Mouse (Mus musculus): Measurements from ENCODE around the gene Pom121. TPM values are rescaled to one million over a fixed set of nuclear protein-coding genes. Genes with fewer than 3 reads are reported as not detected.
"Not testable (repeated sequence)": the region's sequence is repeated elsewhere in the genome, so short reads cannot be mapped to it uniquely, and the experiment has no call there.

Gene Pom121
- total RNA-seq, 2 experiments from 2014 or later = 21.4 to 24.6 TPM

- DNase-seq = not testable (repeated sequence)
Measured at GRCm38 (mm10) chr5:135369196-135369595, 25.1 kb downstream of the Pom121 start.

GRCm38 (mm10) chr5:135368312-135368711 is 26.0 kb downstream of the Pom121 start:
- no peak for DNase-seq

GRCm38 (mm10) chr5:135367841-135368240 is 26.5 kb downstream of the Pom121 start:
- no peak for DNase-seq

GRCm38 (mm10) chr5:135363540-135363939 is 30.8 kb downstream of the Pom121 start:
- DNase-seq = peak; percentile 24 to 38

GRCm38 (mm10) chr5:135362572-135362971 is 31.8 kb downstream of the Pom121 start:
- DNase-seq = no peak

GRCm38 (mm10) chr5:135359772-135360171 is 34.6 kb downstream of the Pom121 start:
- DNase-seq = peak; percentile 14 to 50

- no peak for DNase-seq
Measured at GRCm38 (mm10) chr5:135357556-135357955, 36.8 kb downstream of the Pom121 start.

GRCm38 (mm10) chr5:135356090-135356489 is 38.3 kb downstream of the Pom121 start:
- DNase-seq = no peak

- DNase-seq = no peak
Measured at GRCm38 (mm10) chr5:135353564-135353963, 40.8 kb downstream of the Pom121 start.

- no peak for DNase-seq
Measured at GRCm38 (mm10) chr5:135352995-135353394, 41.4 kb downstream of the Pom121 start, which contains the start of gene Trim50. Gene Trim50 (plus strand): TSS chr5:135353295.

GRCm38 (mm10) chr5:135351606-135352005 is 42.7 kb downstream of the Pom121 start:
- no peak for DNase-seq

- DNase-seq = no peak
Measured at GRCm38 (mm10) chr5:135349862-135350261, 44.5 kb downstream of the Pom121 start, which contains the start of gene Fkbp6. Gene Fkbp6 (minus strand): TSS chr5:135350044.

GRCm38 (mm10) chr5:135347511-135348011 is 46.8 kb downstream of the Pom121 start:
- DNase-seq = no peak

- no peak for DNase-seq
Measured at GRCm38 (mm10) chr5:135346430-135346829, 47.9 kb downstream of the Pom121 start.

- DNase-seq = no peak
Measured at GRCm38 (mm10) chr5:135345989-135346388, 48.4 kb downstream of the Pom121 start.

GRCm38 (mm10) chr5:135337575-135337974 is 56.8 kb downstream of the Pom121 start:
- DNase-seq = peak; percentile 38 to 48

GRCm38 (mm10) chr5:135331161-135331560 is 63.2 kb downstream of the Pom121 start:
- peak in 1 of 2 experiments; percentile 11 for DNase-seq

- DNase-seq = no peak
Measured at GRCm38 (mm10) chr5:135330201-135330600, 64.1 kb downstream of the Pom121 start.

GRCm38 (mm10) chr5:135329471-135329870 is 64.9 kb downstream of the Pom121 start:
- DNase-seq = no peak

Small RNA genes lying within 50 kb of the gene (microRNA-seq; reads per million reads assigned to microRNA genes)
- 2.7 reads per million, percentile 5 among the genes with 10 or more reads in this experiment for gene Mir7033

Other genes starting within 250 kb of the Pom121 start
- 10 to 100 TPM; 28.9 to 40.9 TPM for gene Tbl2, start 244.9 kb downstream of the Pom121 start, total RNA-seq (2021)
- gene Bcl7b, start 226.3 kb downstream of the Pom121 start, total RNA-seq (2021) = 10 to 100 TPM; 72.6 to 77.5 TPM
- 10 to 100 TPM; 72.1 to 90.4 TPM for gene Baz1b, start 207.3 kb downstream of the Pom121 start, total RNA-seq (2021)
- gene Fzd9, start 143.3 kb downstream of the Pom121 start, total RNA-seq (2021) = 1 to 10 TPM; 3.7 to 6.3 TPM
- gene Fkbp6, start 44.5 kb downstream of the Pom121 start, total RNA-seq (2021) = not detected
- not detected for gene Trim50, start 41.3 kb downstream of the Pom121 start, total RNA-seq (2021)
- 10 to 100 TPM; 13.7 to 23.7 TPM for gene Nsun5, start 24.6 kb downstream of the Pom121 start, total RNA-seq (2021)
- gene Hip1, start 150.6 kb upstream of the Pom121 start, total RNA-seq (2021) = 10 to 100 TPM; 20.0 to 28.0 TPM
- not detected for gene Ccl26, start 169.0 kb upstream of the Pom121 start, total RNA-seq (2021)
- under 1 TPM; 0.73 to 0.82 TPM for gene Ccl24, start 178.5 kb upstream of the Pom121 start, total RNA-seq (2021)
- 10 to 100 TPM; 46.9 to 48.8 TPM for gene Rhbdd2, start 238.1 kb upstream of the Pom121 start, total RNA-seq (2021)